Mouse (Mus musculus): Measurements from ENCODE around the gene Ddx20.
A peak's percentile ranks its signal among the peaks of the same experiment; 100 is the strongest.
"Not testable (repeated sequence)": the region's sequence is repeated elsewhere in the genome, so short reads cannot be mapped to it uniquely, and the experiment has no call there.

The Ddx20 gene

GRCm38 (mm10) chr3:105705061-105705549, 17.7 kb upstream of the Ddx20 start:
- DNase-seq (ENCODE audit: low read depth, low spot score) = peak; percentile 30

- peak; percentile 83 for DNase-seq (ENCODE audit: low read depth, low spot score)
Observed at GRCm38 (mm10) chr3:105704031-105705008, 16.9 kb upstream of the Ddx20 start, which contains the start of gene Inka2. Gene Inka2, plus strand, starts transcription at chr3:105704599.

GRCm38 (mm10) chr3:105703571-105703970, 16.2 kb upstream of the Ddx20 start:
- DNase-seq (ENCODE audit: low read depth, low spot score) = no peak

GRCm38 (mm10) chr3:105701399-105701798, 14.0 kb upstream of the Ddx20 start:
- DNase-seq (ENCODE audit: low read depth, low spot score) = no peak

GRCm38 (mm10) chr3:105700786-105701185, 13.4 kb upstream of the Ddx20 start:
- not testable (repeated sequence) for DNase-seq (ENCODE audit: low read depth, low spot score)

GRCm38 (mm10) chr3:105699241-105699933, 12.0 kb upstream of the Ddx20 start:
- DNase-seq (ENCODE audit: low read depth, low spot score) = no peak

- DNase-seq (ENCODE audit: low read depth, low spot score) = no peak
Observed at GRCm38 (mm10) chr3:105698311-105698710, 10.9 kb upstream of the Ddx20 start.

GRCm38 (mm10) chr3:105697148-105697441, 9.7 kb upstream of the Ddx20 start:
- no peak for DNase-seq (ENCODE audit: low read depth, low spot score)

- DNase-seq (ENCODE audit: low read depth, low spot score) = no peak
Observed at GRCm38 (mm10) chr3:105696387-105697147, 9.2 kb upstream of the Ddx20 start.

- no peak for DNase-seq (ENCODE audit: low read depth, low spot score)
Observed at GRCm38 (mm10) chr3:105695476-105696386, 8.4 kb upstream of the Ddx20 start.

GRCm38 (mm10) chr3:105693327-105694080, 6.1 kb upstream of the Ddx20 start:
- no peak for DNase-seq (ENCODE audit: low read depth, low spot score)

GRCm38 (mm10) chr3:105688536-105688935, 1.2 kb upstream of the Ddx20 start:
- DNase-seq (ENCODE audit: low read depth, low spot score) = no peak

- peak; percentile 34 for DNase-seq (ENCODE audit: low read depth, low spot score)
Observed at GRCm38 (mm10) chr3:105686394-105687323, 715 bp downstream of the Ddx20 start.

GRCm38 (mm10) chr3:105680346-105680745, 7.0 kb downstream of the Ddx20 start:
- no peak for DNase-seq (ENCODE audit: low read depth, low spot score)

GRCm38 (mm10) chr3:105675932-105676331, 11.4 kb downstream of the Ddx20 start:
- DNase-seq (ENCODE audit: low read depth, low spot score) = no peak

GRCm38 (mm10) chr3:105674595-105675218, 12.7 kb downstream of the Ddx20 start:
- DNase-seq (ENCODE audit: low read depth, low spot score) = peak; percentile 88

- DNase-seq (ENCODE audit: low read depth, low spot score) = no peak
Observed at GRCm38 (mm10) chr3:105670801-105671200, 16.6 kb downstream of the Ddx20 start.

GRCm38 (mm10) chr3:105669776-105670175, 17.6 kb downstream of the Ddx20 start:
- no peak for DNase-seq (ENCODE audit: low read depth, low spot score)
